10 mouse cellular contexts compared by ENCODE assay signal in the genomic region with DNA sequence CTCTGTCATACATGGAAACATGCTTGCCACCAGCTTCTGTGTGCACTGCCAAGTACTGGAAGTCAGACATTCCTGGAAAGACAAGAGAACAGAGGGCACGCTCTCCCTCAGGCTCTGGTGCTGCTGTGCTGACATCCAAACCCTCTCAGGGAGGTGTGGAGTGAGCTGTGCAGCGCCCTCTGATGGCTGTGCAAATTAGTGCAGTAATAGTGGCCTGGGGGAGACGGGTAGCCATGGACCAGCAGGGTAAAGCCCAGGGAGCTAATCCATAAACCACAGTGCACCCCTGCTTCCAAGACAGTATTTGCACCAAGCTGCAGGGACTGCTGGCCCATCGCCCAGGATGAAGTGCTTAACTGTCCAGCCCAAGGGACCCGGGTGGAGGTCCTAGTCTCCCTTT. TPM values are rescaled to one million over a fixed set of nuclear protein-coding genes. Genes with fewer than 3 reads are reported as not detected.
A peak's percentile ranks its signal among the peaks of the same experiment; 100 is the strongest.
DNase-seq lines count a peak whose midpoint lies in the region; ATAC-seq and TF ChIP-seq lines count a peak whose summit lies in the region.
"Had no signal": no experiment of that assay in that cellular context is flagged by ENCODE, and none has a peak within 500 bp of the region (broad histone marks: within the 10 kb centered on the region; RNA-seq: fewer than 3 reads in every experiment).

No protein-coding gene starts in this region.

- TF ChIP-seq CTCF in left cerebral cortex, adult 2 months (IDR thresholded peaks at IDR 0.05) = peak; percentile 57

- no peak overlapping the region for H3K27ac ChIP-seq in left cerebral cortex, adult 2 months

- H3K4me3 ChIP-seq in left cerebral cortex, adult 2 months = no peak overlapping the region
- H3K4me3 ChIP-seq: erythroblast, embryonic 14.5 days had no signal

- no peak for ATAC-seq in CD4-positive, CD25-positive, alpha-beta regulatory T cell, adult 4 months

- intact Hi-C loops in left cerebral cortex, adult 2 months (cut with DNase I) = no loop called here

- peak; percentile 69 for DNase-seq in CD4-positive, CD25-positive, alpha-beta regulatory T cell, adult 2 months (ENCODE audit: low read depth, low spot score)
- DNase-seq in left cerebral cortex, adult 2 months (ENCODE audit: extremely low spot score in 1 of 2, low spot score in 2 of 2) = peak in 1 of 2 experiments; percentile 37
- no peak for DNase-seq in left cerebral cortex, adult 9 months (ENCODE audit: low spot score in 2 of 2)
- DNase-seq in ZHBTc4 (ENCODE audit: low read depth, low spot score) = peak; percentile 72
- DNase-seq in lung, postnatal 36 days = peak; percentile 40
- DNase-seq in ovary, postnatal 10 days (ENCODE audit: low spot score) = no peak
- DNase-seq in urinary bladder, adult 18-20 months (ENCODE audit: low spot score in 2 of 2) = no peak

RNA-seq across cellular contexts. Expression of a gene that starts 5.5 kb away (rescaled TPM):
- 10 to 100 TPM; 18.5 to 27.0 TPM for polyA plus RNA-seq in CD4-positive, CD25-positive, alpha-beta regulatory T cell, adult 4 months (2017; shearing (Covaris generic))
- 10 to 100 TPM; 18.3 TPM for total RNA-seq in left cerebral cortex, adult 2 months (2021)

RNA-seq across cellular contexts. Expression of a gene that starts 14.8 kb away (rescaled TPM):
- not detected for polyA plus RNA-seq in CD4-positive, CD25-positive, alpha-beta regulatory T cell, adult 4 months (2017; shearing (Covaris generic))
- not detected for total RNA-seq in left cerebral cortex, adult 2 months (2021)
- total RNA-seq: left cerebral cortex, adult 18-20 months had no signal
- polyA plus RNA-seq: erythroblast, embryonic 14.5 days had no signal

RNA-seq across cellular contexts. Expression of a gene that starts 43.8 kb away (rescaled TPM):
- not detected for polyA plus RNA-seq in CD4-positive, CD25-positive, alpha-beta regulatory T cell, adult 4 months (2017; shearing (Covaris generic))
- total RNA-seq in left cerebral cortex, adult 2 months (2021) = not detected
- total RNA-seq: left cerebral cortex, adult 18-20 months had no signal

Comparison
In these comparisons a context has a peak if more than half of its experiments do, and no peak if none do; other contexts are left out.
1. DNase-seq: peak in CD4-positive, CD25-positive, alpha-beta regulatory T cell, adult 2 months (single experiment), ZHBTc4 (single experiment) and lung, postnatal 36 days (single experiment); none in left cerebral cortex, adult 9 months (0 of 2), ovary, postnatal 10 days (single experiment) and urinary bladder, adult 18-20 months (0 of 2).